Mouse (Mus musculus) forebrain, postnatal 0 days (tissue): Measurements from ENCODE around the gene Khdc1b. TPM values are rescaled to one million over a fixed set of nuclear protein-coding genes. Genes with fewer than 3 reads are reported as not detected.

Experiments used
- ATAC-seq: fragments of 200-750 bp; cut with Nextera tagmentation; 2 replicates; pipeline ENCODE4 v1.8.0; 2017; ENCODE audit warnings: mild to moderate bottlenecking, moderate library complexity
- DNase-seq: peaks from one replicate; pipeline ENCODE4 v3.0.0-alpha.2; 2015
- H3K27ac ChIP-seq: fragments of 300-500 bp; sonication (generic); 2 replicates; pipeline ENCODE4 v1.5.1; 2014; ENCODE audit warnings: low read depth, mild to moderate bottlenecking, antibody characterized with exemption, low read length, moderate library complexity, mixed read lengths
- H3K27me3 ChIP-seq: fragments of 300-500 bp; sonication (generic); 2 replicates; pipeline ENCODE4 v1.6.1; 2014; ENCODE audit warnings: mild to moderate bottlenecking, low read length, mixed read lengths; ENCODE audit not compliant: insufficient read depth
- H3K36me3 ChIP-seq: fragments of 300-500 bp; sonication (generic); 2 replicates; pipeline ENCODE4 v1.6.1; 2014; ENCODE audit warnings: mild to moderate bottlenecking, moderate library complexity; ENCODE audit not compliant: insufficient read depth
- H3K4me1 ChIP-seq: fragments of 300-500 bp; sonication (generic); 2 replicates; pipeline ENCODE4 v1.6.1; 2014; ENCODE audit warnings: antibody characterized with exemption; ENCODE audit not compliant: insufficient read depth
- H3K4me2 ChIP-seq: fragments of 300-500 bp; sonication (generic); 2 replicates; pipeline ENCODE4 v1.6.1; 2014; ENCODE audit warnings: low read depth, mild to moderate bottlenecking, moderate library complexity
- H3K4me3 ChIP-seq: fragments of 300-500 bp; sonication (generic); 2 replicates; pipeline ENCODE4 v1.5.1; 2014; ENCODE audit warnings: low read depth, low read length, mixed read lengths
- H3K9ac ChIP-seq: fragments of 300-500 bp; sonication (generic); 2 replicates; pipeline ENCODE4 v1.6.1; 2014; ENCODE audit warnings: mild to moderate bottlenecking
- H3K9me3 ChIP-seq: fragments of 300-500 bp; sonication (generic); 2 replicates; pipeline ENCODE4 v1.6.1; 2016; ENCODE audit warnings: low read length
- CTCF ChIP-seq: sonication (generic); IDR thresholded peaks from 2 replicates; pipeline ENCODE4 v1.5.1; 2016; ENCODE audit warnings: antibody characterized with exemption, control low read depth, low read depth
- WGBS: fragments of 180-500 bp; shearing (Covaris S2); extraction: QIAGEN DNeasy Blood & Tissue Kit; methylation state at CpG from one replicate; pipeline ENCODE4 v1.1.7; 2014; 5-methylcytosine and 5-hydroxymethylcytosine counted together
- polyA plus RNA-seq: library from polyadenylated mRNA; unstranded; fragments of >200 nt; fragmentation: Nextera tagmentation; extraction: Ambion mirVana; gene quantifications from 2 replicates; pipeline ENCODE4 v1.2.1, GENCODE M21; 2015
- total RNA-seq: library from RNA; depleted of rRNA; stranded (reverse); fragments of >200 nt; gene quantifications from 2 replicates; pipeline ENCODE4 v1.2.3, GENCODE M21; 2014

Khdc1b gene
- total and polyA plus RNA-seq, 2 experiments from 2014 or later: 0.06 TPM; not detected in 1

DNA sequence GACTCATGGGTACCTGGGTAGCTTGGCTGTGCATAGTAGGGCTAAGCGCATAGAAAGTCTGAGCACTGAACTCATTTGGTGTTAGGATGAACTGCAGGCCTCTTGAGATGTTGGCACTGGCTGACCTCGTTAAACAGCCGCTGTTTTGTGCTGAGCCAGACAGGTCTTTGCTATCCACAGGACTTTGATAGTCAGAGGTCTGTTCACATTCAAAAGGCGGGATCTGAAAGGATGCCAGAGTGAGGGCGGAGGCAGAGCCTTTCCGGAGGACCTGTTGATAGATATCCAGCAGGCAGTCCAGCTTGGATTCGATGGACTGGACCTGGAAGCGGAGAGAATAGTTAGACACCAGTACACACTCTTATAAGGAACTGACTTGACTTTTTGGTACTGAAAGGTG lies 19.4 kb downstream of the Khdc1b start:
- Histone ChIP-seq H3K4me3 (no peak overlapping the region), H3K9ac (no peak overlapping the region), H3K4me1 (no peaks in the 10 kb centered on the region), H3K27me3 (no peaks in the 10 kb centered on the region), H3K27ac (no peak overlapping the region), H3K9me3 (no peaks in the 10 kb centered on the region), H3K4me2 (no peak overlapping the region), H3K36me3 (no peaks in the 10 kb centered on the region)
- TF ChIP-seq CTCF: no peak
- 55% methylated on average over 8 of the region's 8 CpGs for WGBS
- DNase-seq (no peak), ATAC-seq (no peak)

DNA sequence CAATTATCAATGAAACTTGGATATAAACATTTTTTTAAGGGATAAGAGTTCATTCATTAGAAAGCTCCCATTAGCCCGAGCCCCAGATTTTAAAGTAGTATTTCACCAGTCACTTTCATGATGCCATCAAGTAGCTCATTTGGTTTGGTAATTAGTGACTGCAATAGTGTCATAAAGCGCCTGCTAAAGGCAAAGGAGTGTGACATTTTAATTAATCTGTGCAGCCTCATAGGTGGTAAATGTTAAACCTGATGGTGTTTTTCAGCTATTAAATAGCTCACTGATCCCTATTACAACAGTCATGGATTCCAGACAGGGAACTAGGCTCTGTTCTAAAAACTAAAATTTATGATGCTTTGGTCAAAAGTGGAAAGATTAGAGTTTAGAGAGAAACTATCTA lies 23.9 kb downstream of the Khdc1b start:
- no peak overlapping the region for H3K4me3 ChIP-seq
- no peaks in the 10 kb centered on the region for H3K36me3 ChIP-seq
- no peaks in the 10 kb centered on the region for H3K27me3 ChIP-seq
- 22% methylated on average over 2 of the region's 2 CpGs for WGBS
- H3K27ac ChIP-seq: no peak overlapping the region
- no peak overlapping the region for H3K9ac ChIP-seq
- no peak for TF ChIP-seq CTCF
- no peaks in the 10 kb centered on the region for H3K4me1 ChIP-seq
- DNase-seq (no peak), ATAC-seq (no peak)
- H3K9me3 ChIP-seq: no peaks in the 10 kb centered on the region
- H3K4me2 ChIP-seq: no peak overlapping the region

DNA sequence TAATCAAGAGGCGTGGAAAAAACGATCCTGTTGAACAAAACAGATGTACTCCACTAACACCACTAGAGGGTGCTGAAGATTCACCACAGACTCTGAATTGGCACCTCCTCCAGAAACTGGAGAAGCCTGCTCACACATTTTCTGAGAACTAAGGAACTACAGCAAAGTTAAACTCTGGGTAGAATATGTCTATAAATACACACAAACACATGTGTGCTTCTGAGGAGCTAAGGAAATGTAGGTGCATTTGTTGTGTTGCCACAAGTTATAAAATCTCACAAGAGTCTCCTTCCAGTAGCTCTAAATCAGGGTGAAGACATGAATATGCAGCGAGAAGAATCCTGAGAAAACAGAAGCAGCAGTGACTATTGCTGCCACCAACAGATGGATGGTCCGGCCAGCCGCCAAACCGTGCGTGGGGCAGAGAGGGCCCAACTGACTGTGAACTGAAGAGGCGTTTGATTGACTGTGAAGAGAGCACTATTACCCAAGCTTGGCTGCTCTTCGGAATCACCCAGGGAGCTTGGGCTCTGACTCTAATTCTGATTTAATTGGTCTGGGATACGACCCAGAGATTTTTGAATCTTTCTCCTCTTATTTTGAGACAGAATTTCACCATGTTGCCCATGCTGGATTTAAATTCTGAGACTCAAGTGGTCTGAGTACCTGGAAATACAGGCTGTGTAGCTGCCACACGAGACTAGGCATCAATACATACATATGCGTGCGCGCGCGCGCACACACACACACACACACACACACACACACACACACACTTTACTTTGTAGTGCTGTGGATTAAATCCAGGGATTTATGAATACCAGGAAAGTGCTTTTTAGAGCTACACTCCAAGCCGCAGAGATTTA lies 28.2 kb downstream of the Khdc1b start:
- Histone ChIP-seq H3K36me3 (no peaks in the 10 kb centered on the region), H3K27me3 (no peaks in the 10 kb centered on the region), H3K27ac (no peak overlapping the region), H3K9me3 (no peaks in the 10 kb centered on the region), H3K4me1 (no peaks in the 10 kb centered on the region), H3K4me2 (no peak overlapping the region), H3K9ac (no peak overlapping the region), H3K4me3 (no peak overlapping the region)
- ATAC-seq (peak; percentile 94), DNase-seq (peak; percentile 92)
- TF ChIP-seq CTCF: peak; percentile 92
- 35% methylated on average over 18 of the region's 18 CpGs for WGBS

DNA sequence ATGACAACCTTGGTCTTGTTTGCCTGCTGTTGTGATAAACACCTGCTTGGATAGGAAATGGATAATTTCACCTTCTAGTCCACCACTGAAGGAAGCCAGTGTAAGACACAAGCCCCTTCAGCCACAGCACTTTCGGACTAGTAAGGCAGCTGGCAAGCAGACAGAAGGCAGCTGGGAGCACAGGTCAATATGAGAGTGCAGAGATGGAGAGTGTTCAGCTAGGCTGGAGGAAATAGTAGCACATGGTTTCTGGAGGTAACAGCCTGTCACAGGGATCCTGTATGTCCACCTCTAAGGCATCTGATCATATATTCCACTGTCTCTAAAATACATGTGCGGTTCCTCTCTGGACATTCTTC lies 28.8 kb downstream of the Khdc1b start:
- no peak overlapping the region for H3K27ac ChIP-seq
- no peaks in the 10 kb centered on the region for H3K36me3 ChIP-seq
- WGBS: 80% methylated on average over 2 of the region's 2 CpGs
- no peaks in the 10 kb centered on the region for H3K27me3 ChIP-seq
- no peak overlapping the region for H3K9ac ChIP-seq
- ATAC-seq: no peak
- no peak overlapping the region for H3K4me3 ChIP-seq
- DNase-seq: no peak
- no peak overlapping the region for H3K4me2 ChIP-seq
- no peaks in the 10 kb centered on the region for H3K9me3 ChIP-seq
- no peak for TF ChIP-seq CTCF
- no peaks in the 10 kb centered on the region for H3K4me1 ChIP-seq

DNA sequence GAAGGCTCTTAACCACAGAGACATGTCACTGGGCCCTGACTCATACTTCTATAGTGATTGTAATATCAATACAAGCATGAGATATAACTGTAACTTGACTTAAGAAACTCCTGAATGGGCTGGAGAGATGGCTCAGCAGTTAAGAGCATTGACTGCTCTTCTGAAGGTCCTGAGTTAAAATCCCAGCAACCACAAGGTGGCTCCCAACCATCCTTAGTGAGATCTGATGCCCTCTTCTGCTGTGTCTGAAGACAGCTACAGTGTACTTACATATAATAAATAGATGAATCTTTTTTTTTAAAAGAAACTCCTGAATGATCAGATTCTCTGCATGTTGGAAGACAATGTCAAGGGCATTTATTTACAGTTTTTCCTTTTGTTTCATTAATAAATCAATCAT lies 36.0 kb downstream of the Khdc1b start:
- Histone ChIP-seq H3K4me2 (no peak overlapping the region), H3K9me3 (no peaks in the 10 kb centered on the region), H3K36me3 (no peaks in the 10 kb centered on the region), H3K9ac (no peak overlapping the region), H3K4me1 (no peaks in the 10 kb centered on the region), H3K4me3 (no peak overlapping the region), H3K27ac (no peak overlapping the region), H3K27me3 (no peaks in the 10 kb centered on the region)
- TF ChIP-seq CTCF: peak; percentile 62
- peak; percentile 53 for DNase-seq
- ATAC-seq: no peak; the same call in 1 of the 2 replicates

DNA sequence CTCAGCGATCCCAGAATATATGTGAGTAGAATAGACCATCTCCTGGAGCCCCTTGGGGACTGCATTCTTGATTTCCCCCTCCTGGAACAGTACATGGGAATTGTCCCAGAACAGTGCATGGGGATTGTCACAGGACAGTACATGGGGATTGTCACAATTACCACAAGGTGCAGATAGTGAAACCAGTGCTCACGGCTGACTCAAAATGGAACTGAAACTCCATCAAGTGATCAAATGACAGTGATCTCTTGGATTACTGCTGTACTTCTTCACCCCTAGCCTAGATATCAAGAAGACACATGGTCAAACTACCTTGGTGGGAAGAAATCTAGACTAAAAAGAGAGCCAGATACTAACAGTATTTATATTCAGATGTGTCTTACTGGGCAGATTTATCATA lies 42.3 kb downstream of the Khdc1b start:
- no peak for ATAC-seq
- Histone ChIP-seq H3K4me2 (no peak overlapping the region), H3K9ac (no peak overlapping the region), H3K9me3 (no peaks in the 10 kb centered on the region), H3K27ac (no peak overlapping the region), H3K36me3 (no peaks in the 10 kb centered on the region), H3K4me1 (no peaks in the 10 kb centered on the region), H3K27me3 (no peaks in the 10 kb centered on the region), H3K4me3 (no peak overlapping the region)
- 89% methylated on average over 2 of the region's 2 CpGs for WGBS
- TF ChIP-seq CTCF: no peak
- DNase-seq: no peak

DNA sequence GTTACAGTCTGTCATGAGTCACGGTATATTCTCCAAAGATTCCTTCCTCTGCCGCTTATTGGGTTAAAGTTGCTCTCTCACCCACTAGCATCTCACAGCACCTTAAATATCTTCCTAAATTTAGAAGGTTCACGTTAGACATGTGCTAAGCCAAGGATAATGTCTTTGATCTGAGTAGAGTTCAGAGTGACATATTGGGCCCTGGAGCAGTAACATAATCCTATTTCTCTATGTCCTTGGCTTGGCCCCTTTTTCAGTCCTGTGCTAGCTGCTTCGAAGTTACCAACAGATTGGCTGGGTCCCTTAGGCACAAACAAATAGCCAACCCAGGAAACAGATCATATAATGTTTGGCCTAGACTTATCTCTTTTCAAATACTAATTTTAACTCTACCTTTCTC lies 44.7 kb downstream of the Khdc1b start:
- H3K4me3 ChIP-seq: no peak overlapping the region
- DNase-seq (no peak), ATAC-seq (no peak)
- no peaks in the 10 kb centered on the region for H3K4me1 ChIP-seq
- no peak overlapping the region for H3K27ac ChIP-seq
- H3K27me3 ChIP-seq: no peaks in the 10 kb centered on the region
- no peak overlapping the region for H3K9ac ChIP-seq
- no peaks in the 10 kb centered on the region for H3K36me3 ChIP-seq
- WGBS: 87% methylated on average over 4 of the region's 4 CpGs
- TF ChIP-seq CTCF: no peak
- no peak overlapping the region for H3K4me2 ChIP-seq
- H3K9me3 ChIP-seq: no peaks in the 10 kb centered on the region
